Mouse (Mus musculus): Measurements from ENCODE around the gene Cryzl1. TPM values are rescaled to one million over a fixed set of nuclear protein-coding genes. Genes with fewer than 3 reads are reported as not detected.

The Cryzl1 gene
- total and polyA plus RNA-seq, 2 experiments from 2014 or later = 6.6 to 51.8 TPM

DNA sequence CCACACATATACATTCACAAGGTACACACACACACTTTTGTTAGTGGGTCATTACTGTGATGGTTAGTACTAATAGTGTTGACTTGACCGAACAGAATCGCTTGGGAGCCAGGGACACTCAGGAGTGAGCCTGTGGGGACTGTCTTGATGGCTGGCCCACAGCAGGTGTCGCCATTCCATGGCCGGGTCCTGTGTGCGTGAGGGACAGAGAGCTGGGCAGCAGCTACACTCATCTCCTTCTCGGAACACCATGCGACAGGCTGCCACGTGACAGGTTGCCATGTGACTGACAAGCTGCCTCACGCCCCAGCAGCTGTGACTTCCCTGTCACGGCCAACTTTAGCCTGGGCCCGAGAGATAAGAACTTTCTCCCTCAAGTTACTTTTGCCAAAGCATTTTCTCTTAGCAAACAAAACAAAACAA is 11.8 kb downstream of the Cryzl1 start:
- no peak overlapping the region for H3K27ac ChIP-seq (ENCODE audit: low read depth)
- peaks cover 19% of the 10 kb centered on the region; the same call in 1 of the 2 replicates for H3K36me3 ChIP-seq (replicated peaks; ENCODE audit: control insufficient read depth, insufficient read depth, low read length)

DNA sequence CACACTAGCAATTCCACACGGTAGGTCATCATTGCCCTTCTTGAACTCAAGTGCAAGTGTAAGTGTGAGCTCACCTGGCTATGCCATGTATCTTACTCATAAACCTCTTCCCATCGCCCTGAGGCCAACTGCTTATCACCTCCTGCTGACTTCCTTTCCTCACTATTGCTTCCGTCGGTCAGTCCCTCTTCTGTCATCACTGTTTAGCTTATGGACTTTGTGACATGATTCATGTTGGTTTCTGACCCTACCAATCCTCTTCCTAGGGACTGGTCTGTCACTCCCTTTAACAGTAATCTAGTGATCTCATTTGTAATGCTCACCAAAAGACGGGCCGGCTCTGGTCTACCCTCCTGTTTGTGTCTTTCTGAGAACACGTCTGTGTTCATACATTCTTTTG is 18.5 kb downstream of the Cryzl1 start:
- no peaks in the 10 kb centered on the region for H3K27me3 ChIP-seq (ENCODE audit: control insufficient read depth, insufficient read depth, low read length)

More for the DNA sequence above, 11.8 kb downstream of the Cryzl1 start:
- TF ChIP-seq EP300 (IDR thresholded peaks at IDR 0.05; ENCODE audit: low read depth) (no peak), CTCF (IDR thresholded peaks at IDR 0.05; ENCODE audit: low read depth) (0 out of 2 replicates have a peak, but pooled peaks have one; percentile 15)
- H3K4me2 ChIP-seq (ENCODE audit: low read depth, low read length) = no peak overlapping the region
- 42% methylated on average over 11 of the region's 11 CpGs for WGBS
- H3K4me1 ChIP-seq (ENCODE audit: control insufficient read depth, insufficient read depth) = no peaks in the 10 kb centered on the region
- H3K4me3 ChIP-seq (ENCODE audit: low read depth, low read length) = no peak overlapping the region
- ATAC-seq (ENCODE audit: insufficient read depth, low read depth) (peak; percentile 74), DNase-seq (ENCODE audit: low spot score) (peak; percentile 15)
- H3K9me3 ChIP-seq (replicated peaks; ENCODE audit: control insufficient read depth, low read length) = no peaks in the 10 kb centered on the region
- no peak overlapping the region for H3K9ac ChIP-seq (replicated peaks; ENCODE audit: low read depth, low read length)
- no peaks in the 10 kb centered on the region for H3K27me3 ChIP-seq (ENCODE audit: control insufficient read depth, insufficient read depth, low read length)

DNA sequence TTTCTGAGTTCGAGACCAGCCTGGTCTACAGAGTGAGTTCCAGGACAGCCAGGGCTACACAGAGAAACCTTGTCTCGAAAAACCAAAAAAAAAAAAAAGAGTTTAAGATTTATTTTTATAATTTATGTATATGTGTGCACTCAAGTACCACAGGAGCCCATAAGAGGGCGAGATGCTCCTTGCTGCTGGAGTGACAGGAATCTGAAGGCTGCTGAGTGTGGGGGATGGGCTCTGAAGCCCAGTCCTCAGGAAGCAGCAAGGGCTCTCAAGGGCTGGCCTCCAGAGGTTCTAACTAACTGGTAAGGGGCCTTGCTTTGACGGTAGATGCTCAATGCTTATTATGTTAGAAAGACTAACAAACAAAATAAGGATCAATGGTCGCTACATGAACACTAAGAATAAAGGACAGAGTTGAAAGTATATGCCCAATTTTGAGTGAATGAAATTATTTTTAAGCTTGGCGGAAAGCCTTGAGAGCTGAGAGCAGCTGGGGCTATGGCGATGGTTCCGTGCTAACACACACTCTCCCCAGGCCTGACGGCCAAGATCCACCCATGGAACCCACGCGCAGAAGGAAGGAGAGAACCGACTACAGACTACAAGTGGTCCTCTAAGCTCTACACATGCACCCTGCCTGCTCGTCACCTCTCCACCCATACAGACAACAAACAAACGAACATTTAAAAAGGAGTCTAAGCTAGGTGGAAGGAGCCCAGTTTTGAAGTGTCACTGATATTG is 24.0 kb downstream of the Cryzl1 start:
- H3K4me2 ChIP-seq (ENCODE audit: low read depth, low read length) = no peak overlapping the region
- no peak overlapping the region for H3K9ac ChIP-seq (replicated peaks; ENCODE audit: low read depth, low read length)
- H3K36me3 ChIP-seq (replicated peaks; ENCODE audit: control insufficient read depth, insufficient read depth, low read length) = peaks cover 62% of the 10 kb centered on the region
- DNase-seq (ENCODE audit: low spot score) (no peak), ATAC-seq (ENCODE audit: insufficient read depth, low read depth) (no peak)
- no peaks in the 10 kb centered on the region for H3K27me3 ChIP-seq (ENCODE audit: control insufficient read depth, insufficient read depth, low read length)
- no peaks in the 10 kb centered on the region for H3K4me1 ChIP-seq (ENCODE audit: control insufficient read depth, insufficient read depth)
- H3K4me3 ChIP-seq (ENCODE audit: low read depth, low read length) = no peak overlapping the region
- 82% methylated on average over 14 of the region's 14 CpGs for WGBS
- TF ChIP-seq CTCF (IDR thresholded peaks at IDR 0.05; ENCODE audit: low read depth) = peak; percentile 16; the same call in 1 of the 2 replicates
- no peak for TF ChIP-seq EP300 (IDR thresholded peaks at IDR 0.05; ENCODE audit: low read depth)
- no peak overlapping the region for H3K27ac ChIP-seq (ENCODE audit: low read depth)
- H3K9me3 ChIP-seq (replicated peaks; ENCODE audit: control insufficient read depth, low read length) = no peaks in the 10 kb centered on the region

More for the DNA sequence above, 18.5 kb downstream of the Cryzl1 start:
- no peak for ATAC-seq (ENCODE audit: insufficient read depth, low read depth)
- Histone ChIP-seq H3K4me1 (ENCODE audit: control insufficient read depth, insufficient read depth) (no peaks in the 10 kb centered on the region), H3K4me3 (ENCODE audit: low read depth, low read length) (no peak overlapping the region), H3K9ac (replicated peaks; ENCODE audit: low read depth, low read length) (no peak overlapping the region), H3K4me2 (ENCODE audit: low read depth, low read length) (no peak overlapping the region), H3K27ac (ENCODE audit: low read depth) (no peak overlapping the region), H3K36me3 (replicated peaks; ENCODE audit: control insufficient read depth, insufficient read depth, low read length) (peaks cover 63% of the 10 kb centered on the region), H3K9me3 (replicated peaks; ENCODE audit: control insufficient read depth, low read length) (no peaks in the 10 kb centered on the region)
- no peak for DNase-seq (ENCODE audit: low spot score)
- no peak for TF ChIP-seq CTCF (IDR thresholded peaks at IDR 0.05; ENCODE audit: low read depth)
- no peak for TF ChIP-seq EP300 (IDR thresholded peaks at IDR 0.05; ENCODE audit: low read depth)
- 65% methylated on average over 7 of the region's 7 CpGs for WGBS

DNA sequence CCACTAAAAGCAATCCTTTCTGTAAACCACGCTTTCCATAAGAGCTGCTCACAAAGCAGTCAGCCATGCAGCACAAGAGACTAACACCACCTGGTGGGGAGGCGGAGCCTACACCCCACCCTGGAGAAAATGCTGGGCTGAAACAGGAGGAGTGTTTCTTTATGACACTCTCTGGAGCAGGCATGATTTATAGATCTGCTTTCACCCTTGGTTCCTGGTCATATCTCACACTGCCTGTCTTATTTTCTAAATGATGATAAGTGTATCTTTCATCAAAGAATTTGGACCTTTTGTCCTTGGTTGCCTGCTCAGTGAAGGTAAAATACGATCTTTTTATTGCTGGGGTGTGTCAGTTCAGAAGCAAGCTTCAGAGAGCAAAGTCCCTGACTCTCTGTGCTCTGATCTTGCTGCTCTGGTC is 26.0 kb downstream of the Cryzl1 start:
- H3K4me2 ChIP-seq (ENCODE audit: low read depth, low read length) = no peak overlapping the region
- no peaks in the 10 kb centered on the region for H3K27me3 ChIP-seq (ENCODE audit: control insufficient read depth, insufficient read depth, low read length)
- ATAC-seq (ENCODE audit: insufficient read depth, low read depth) (no peak), DNase-seq (ENCODE audit: low spot score) (no peak)
- no peaks in the 10 kb centered on the region for H3K9me3 ChIP-seq (replicated peaks; ENCODE audit: control insufficient read depth, low read length)
- no peaks in the 10 kb centered on the region for H3K4me1 ChIP-seq (ENCODE audit: control insufficient read depth, insufficient read depth)
- H3K36me3 ChIP-seq (replicated peaks; ENCODE audit: control insufficient read depth, insufficient read depth, low read length) = peaks cover 61% of the 10 kb centered on the region
- H3K27ac ChIP-seq (ENCODE audit: low read depth) = no peak overlapping the region
- H3K4me3 ChIP-seq (ENCODE audit: low read depth, low read length) = no peak overlapping the region
- 75% methylated on average over 3 of the region's 3 CpGs for WGBS
- H3K9ac ChIP-seq (replicated peaks; ENCODE audit: low read depth, low read length) = no peak overlapping the region
- TF ChIP-seq EP300 (IDR thresholded peaks at IDR 0.05; ENCODE audit: low read depth) (no peak), CTCF (IDR thresholded peaks at IDR 0.05; ENCODE audit: low read depth) (no peak)

DNA sequence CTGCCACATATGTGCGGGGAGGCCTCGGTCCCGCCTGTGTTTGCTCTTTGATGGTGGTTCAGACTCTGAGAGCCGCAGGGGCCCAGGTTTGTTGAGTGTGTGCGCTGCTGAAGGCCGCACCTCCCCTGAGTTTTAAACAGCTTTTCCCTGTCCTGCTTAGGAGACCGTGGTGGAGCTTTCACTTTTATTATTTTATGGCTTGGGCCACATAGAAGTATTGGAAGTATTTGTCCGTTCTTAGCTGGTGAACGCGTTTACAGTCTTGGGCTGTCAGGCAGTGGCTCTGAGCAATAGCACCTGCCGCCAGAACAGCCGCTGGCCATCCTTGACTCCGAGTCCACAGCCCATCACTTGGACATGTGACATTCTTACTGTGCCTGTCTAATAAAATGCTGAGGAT is 26.9 kb downstream of the Cryzl1 start:
- Histone ChIP-seq H3K4me3 (ENCODE audit: low read depth, low read length) (no peak overlapping the region), H3K4me1 (ENCODE audit: control insufficient read depth, insufficient read depth) (no peaks in the 10 kb centered on the region), H3K4me2 (ENCODE audit: low read depth, low read length) (no peak overlapping the region), H3K9me3 (replicated peaks; ENCODE audit: control insufficient read depth, low read length) (no peaks in the 10 kb centered on the region), H3K36me3 (replicated peaks; ENCODE audit: control insufficient read depth, insufficient read depth, low read length) (peaks cover 59% of the 10 kb centered on the region), H3K27ac (ENCODE audit: low read depth) (no peak overlapping the region), H3K9ac (replicated peaks; ENCODE audit: low read depth, low read length) (no peak overlapping the region), H3K27me3 (ENCODE audit: control insufficient read depth, insufficient read depth, low read length) (no peaks in the 10 kb centered on the region)
- DNase-seq (ENCODE audit: low spot score) (no peak), ATAC-seq (ENCODE audit: insufficient read depth, low read depth) (no peak)
- TF ChIP-seq EP300 (IDR thresholded peaks at IDR 0.05; ENCODE audit: low read depth) (no peak), CTCF (IDR thresholded peaks at IDR 0.05; ENCODE audit: low read depth) (no peak)
- WGBS = 84% methylated on average over 13 of the region's 13 CpGs

All from heart, postnatal 0 days (tissue).